Mouse (Mus musculus) spleen, adult 2 months (tissue): ENCODE measurements around the gene Cyb5rl.

Experiments
- CTCF ChIP-seq: fragments of 200-500 bp; IDR thresholded peaks from 2 replicates; pipeline ENCODE4 v1.5.1; 2011; ENCODE audit warnings: mild to moderate bottlenecking, inconsistent platforms; ENCODE audit not compliant: insufficient read depth, insufficient read length, insufficient replicate concordance; ENCODE audit errors: extremely low read depth
- POLR2A ChIP-seq: fragments of 200-500 bp; IDR thresholded peaks from 2 replicates; pipeline ENCODE4 v1.6.1; 2011; ENCODE audit warnings: low read depth, low read length, inconsistent platforms

GRCm38 (mm10) chr4:107058781-107059180 is 8.0 kb upstream of the Cyb5rl start:
- TF ChIP-seq POLR2A: no peak
- TF ChIP-seq CTCF: no peak
